Mouse (Mus musculus) c-Kit-negative CD71-positive TER-119-positive erythroid progenitor cells, embryonic 14.5 days (primary cell): Measurements from ENCODE around the gene Mrpl9.
A peak's percentile ranks its signal among the peaks of the same experiment; 100 is the strongest.

Source experiments
- DNase-seq: peaks from one replicate; pipeline ENCODE4 v3.0.0-alpha.2; 2013; ENCODE audit warnings: low read depth, low spot score

The Mrpl9 gene

DNA sequence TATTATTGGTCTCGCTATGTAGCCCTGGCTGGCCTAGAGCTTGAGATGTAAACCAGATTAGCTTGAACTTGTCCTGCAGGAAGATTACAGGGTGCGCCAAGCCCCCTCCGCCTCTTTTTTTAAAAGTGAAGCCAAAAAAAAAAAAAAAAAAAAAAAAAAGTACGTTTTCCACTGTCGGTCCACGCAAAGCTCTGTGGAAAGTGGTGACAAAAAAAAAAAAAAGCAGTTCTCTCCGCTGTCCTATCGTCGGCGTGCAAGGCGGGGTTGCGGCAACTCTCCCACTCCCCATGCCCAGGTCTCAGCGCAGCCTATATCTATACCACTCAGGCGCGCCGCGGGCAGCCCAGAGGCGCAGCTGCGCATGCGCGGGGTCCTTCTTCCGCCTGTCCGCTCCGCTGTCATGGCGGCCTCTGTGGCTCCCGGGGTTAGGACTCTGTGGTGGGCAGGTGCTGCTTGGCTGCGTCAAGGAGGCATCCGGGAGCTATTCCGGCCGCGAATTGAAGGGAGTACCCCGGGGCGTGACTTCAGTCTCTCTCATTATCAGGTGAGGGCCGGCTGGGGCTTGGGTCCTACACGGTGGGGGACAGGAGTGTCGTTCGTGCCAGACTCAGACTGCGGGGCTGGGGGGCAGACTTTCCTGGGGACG is at the start of gene Mrpl9:
Gene Mrpl9, plus strand, starts transcription at position 368 of the 646 bp plus-strand sequence.
- DNase-seq, result peak; percentile 86

GRCm38 (mm10) chr3:94396336-94396735 is 46.8 kb upstream of the Mrpl9 start:
- no peak for DNase-seq

- DNase-seq, result no peak
Observed at GRCm38 (mm10) chr3:94396851-94397250, 46.3 kb upstream of the Mrpl9 start.

GRCm38 (mm10) chr3:94398217-94398616 is 44.9 kb upstream of the Mrpl9 start, which contains the start of gene Lingo4:
Gene Lingo4, plus strand, starts transcription at chr3:94398517.
- DNase-seq, result no peak

DNA sequence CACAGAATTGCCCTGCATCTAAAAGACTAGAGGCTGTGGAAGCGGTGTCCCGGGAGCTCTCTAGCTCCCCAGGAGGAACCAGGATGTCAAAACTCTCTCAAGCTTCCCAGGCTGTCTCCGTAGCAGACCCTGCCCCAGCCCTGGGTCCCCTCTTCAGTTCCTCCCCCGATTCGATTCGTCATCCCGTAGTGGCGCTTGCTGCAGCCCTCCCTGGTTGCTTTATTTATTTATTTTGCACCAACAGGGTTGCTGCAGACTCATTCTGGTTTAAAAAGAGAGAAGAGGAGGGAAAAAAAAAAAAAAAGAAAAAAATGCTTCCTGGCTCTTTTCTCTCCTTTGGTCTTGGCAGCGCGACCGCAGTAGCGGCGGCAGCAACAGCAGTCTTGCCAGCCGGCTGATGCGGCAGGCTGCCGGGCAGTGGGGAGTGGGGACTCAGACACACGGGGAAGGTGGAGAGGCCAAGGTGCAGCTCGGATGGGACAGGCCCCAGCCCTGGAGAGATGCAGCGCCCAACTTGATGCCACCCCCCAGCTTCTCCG is 44.1 kb upstream of the Mrpl9 start:
- DNase-seq, result no peak

DNA sequence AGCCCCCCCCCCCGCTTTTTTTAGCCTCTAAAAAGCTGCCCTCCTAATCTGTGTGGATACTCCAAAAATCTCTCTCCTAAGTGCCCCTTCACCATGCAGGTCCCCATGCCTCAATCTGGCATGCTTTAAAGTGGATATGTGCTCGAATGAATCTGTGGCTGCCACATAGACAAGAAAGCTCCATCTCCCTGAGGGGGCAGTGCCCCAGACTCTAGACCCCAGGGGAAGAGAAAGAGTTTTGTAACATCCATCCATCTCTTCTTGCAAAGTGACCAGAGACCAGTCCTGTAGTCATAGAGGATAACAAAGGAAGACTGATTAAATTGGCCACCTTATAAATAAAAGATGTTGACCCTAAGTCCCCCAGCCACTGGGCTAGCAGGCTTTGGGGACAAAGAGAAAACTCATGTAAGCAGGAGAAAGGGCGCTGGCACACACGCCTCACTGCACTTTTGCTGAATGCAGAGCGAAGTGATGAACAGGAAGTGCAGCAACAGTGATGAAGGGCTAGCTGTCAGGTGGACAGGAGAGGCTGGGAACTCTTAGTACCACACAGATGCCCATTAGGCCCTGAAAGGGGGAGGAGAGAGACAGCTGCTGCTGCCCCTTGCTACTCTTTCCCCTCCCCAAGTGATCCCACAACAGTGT is 43.3 kb upstream of the Mrpl9 start:
- no peak for DNase-seq

DNA sequence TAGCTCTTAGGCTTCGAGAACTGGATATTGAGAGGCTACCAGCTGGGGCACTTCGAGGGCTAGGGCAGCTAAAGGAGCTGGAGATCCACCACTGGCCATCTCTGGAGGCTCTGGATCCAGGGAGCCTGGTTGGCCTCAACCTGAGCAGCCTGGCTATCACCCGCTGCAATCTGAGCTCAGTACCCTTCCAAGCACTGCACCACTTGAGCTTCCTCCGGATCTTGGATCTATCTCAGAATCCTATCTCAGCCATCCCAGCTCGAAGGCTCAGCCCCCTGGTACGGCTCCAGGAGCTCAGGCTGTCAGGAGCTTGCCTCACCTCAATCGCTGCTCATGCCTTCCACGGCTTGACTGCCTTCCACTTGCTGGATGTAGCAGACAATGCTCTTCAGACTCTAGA is 40.7 kb upstream of the Mrpl9 start:
- no peak for DNase-seq

GRCm38 (mm10) chr3:94404366-94405054 is 38.6 kb upstream of the Mrpl9 start:
- DNase-seq, result no peak

GRCm38 (mm10) chr3:94405561-94405960 is 37.6 kb upstream of the Mrpl9 start:
- no peak for DNase-seq

DNA sequence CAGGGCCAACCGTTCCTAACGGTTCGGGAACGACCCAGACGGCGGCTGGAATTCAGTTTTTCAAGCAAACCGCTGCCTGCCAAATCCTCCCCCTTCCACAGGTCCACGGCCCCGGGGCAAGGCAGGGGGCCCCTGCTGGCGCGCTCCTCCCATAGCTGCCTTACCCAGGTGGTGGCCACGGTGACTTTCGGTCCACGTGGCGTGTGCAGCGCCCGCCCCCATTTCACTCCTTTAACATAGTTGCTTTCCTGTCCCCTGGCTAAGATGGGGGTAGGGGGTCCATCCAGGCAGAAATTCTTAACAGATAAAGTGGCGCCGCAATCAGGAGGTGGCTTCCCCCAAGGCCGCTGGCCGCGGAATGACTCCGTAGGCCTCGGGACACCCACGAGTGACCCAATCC is 30.6 kb upstream of the Mrpl9 start:
- DNase-seq, result no peak

GRCm38 (mm10) chr3:94413031-94413679 is 30.0 kb upstream of the Mrpl9 start, which contains the start of gene Tdrkh:
Gene Tdrkh, plus strand, starts transcription at chr3:94413273.
- DNase-seq, result peak; percentile 41

GRCm38 (mm10) chr3:94430980-94431379 is 12.1 kb upstream of the Mrpl9 start:
- DNase-seq, result no peak

DNA sequence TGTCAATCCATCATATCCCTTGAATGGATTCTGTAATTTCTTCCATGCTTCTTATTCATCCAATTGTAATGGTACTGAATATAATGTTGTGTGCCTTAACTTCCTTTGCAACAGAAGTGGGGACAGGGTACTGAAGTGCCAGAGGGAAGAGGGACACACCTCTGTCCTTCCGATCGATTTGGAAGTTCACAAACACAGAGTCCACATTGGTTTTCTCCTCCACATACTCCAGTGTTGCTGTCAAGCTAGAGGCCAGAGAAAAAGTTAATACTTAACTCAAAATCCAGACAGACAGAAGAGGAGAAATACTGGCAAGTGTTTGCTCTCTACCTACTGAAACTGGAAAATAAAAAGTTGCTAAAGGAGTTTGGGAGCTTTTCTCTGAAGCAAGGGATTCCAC is 8.8 kb upstream of the Mrpl9 start:
- DNase-seq, result no peak

DNA sequence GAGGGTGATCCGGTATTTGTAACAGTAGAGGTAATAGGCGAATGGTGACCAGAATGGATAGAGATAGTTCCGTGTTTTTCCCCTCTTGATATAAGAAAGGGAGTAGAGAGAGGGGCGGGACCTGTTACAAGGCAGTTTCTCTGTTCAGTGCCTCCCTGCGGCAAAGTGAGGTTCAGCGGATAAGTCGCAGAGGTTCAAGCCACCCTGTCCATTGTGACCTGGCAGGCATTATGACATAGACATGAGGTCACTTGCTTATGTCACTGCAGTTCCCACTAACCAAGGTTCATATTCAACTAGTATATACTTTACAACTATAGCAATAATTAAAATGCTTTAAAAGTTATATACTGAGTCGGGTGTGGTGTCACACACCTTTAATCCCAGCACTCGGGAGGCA is 6.7 kb upstream of the Mrpl9 start:
- DNase-seq, result no peak

DNA sequence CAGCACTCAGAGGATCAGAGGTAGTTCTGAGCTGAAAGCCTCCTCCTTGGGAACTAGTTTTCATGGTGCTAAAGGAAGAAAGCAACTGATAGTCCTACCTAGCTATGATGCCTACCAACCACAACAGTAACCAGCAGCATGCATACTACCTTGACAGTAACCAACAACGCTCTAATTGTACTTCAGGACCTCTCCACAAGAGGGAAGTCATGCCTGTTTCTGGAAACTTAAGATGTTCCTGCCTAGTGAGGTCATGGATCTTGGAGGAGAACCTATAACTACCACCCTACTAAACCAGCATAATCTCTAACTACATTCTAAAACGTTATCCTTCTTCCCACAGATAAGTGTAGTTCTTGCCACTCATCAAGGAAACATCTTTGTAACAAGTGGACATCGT is 1.9 kb upstream of the Mrpl9 start:
- DNase-seq, result no peak

DNA sequence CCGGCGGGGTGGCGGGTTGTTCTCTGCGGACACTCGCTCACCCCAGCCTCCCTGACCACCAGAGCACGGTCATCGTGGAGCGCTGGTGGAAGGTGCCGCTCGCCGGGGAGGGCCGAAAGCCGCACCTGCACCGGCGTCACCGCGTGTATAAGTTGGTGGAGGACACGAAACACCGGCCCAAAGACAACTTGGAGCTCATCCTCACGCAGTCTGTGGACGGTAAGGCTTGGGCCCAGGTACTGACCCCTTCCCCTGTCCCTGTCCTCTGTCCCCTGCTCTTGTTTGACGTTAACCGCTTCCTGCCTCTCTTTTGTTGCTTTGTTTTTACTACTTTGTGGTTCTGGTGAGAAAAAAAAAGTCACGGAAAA is 463 bp downstream of the Mrpl9 start, which contains the start of gene Oaz3:
Gene Oaz3, minus strand, starts transcription at position 319 of the 368 bp plus-strand sequence.
- DNase-seq, result no peak

- DNase-seq, result no peak
Observed at GRCm38 (mm10) chr3:94449377-94449776, 6.3 kb downstream of the Mrpl9 start.

GRCm38 (mm10) chr3:94456529-94457000 is 13.4 kb downstream of the Mrpl9 start:
- peak; percentile 69 for DNase-seq

DNA sequence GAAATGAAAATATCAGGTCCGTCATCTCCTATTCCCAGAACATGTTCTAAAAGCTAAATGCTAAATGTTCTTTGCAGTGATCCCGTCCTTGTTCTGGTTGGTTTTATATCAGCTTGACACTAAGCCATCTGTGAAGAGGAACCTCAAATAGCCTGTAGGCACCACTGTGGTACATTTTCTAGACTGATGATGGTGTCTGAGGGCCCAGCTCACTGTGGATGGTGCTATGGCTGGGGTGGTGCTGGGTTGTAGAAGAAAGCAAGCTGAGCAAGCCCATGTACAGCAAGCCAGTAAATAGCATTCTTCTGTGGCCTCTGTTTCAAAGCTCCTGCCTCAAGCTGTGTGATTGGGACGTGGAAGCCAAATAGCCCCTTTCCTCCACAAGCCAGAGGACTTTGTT is 13.9 kb downstream of the Mrpl9 start:
- DNase-seq, result no peak

- DNase-seq, result no peak
Observed at GRCm38 (mm10) chr3:94459834-94460233, 16.7 kb downstream of the Mrpl9 start.

DNA sequence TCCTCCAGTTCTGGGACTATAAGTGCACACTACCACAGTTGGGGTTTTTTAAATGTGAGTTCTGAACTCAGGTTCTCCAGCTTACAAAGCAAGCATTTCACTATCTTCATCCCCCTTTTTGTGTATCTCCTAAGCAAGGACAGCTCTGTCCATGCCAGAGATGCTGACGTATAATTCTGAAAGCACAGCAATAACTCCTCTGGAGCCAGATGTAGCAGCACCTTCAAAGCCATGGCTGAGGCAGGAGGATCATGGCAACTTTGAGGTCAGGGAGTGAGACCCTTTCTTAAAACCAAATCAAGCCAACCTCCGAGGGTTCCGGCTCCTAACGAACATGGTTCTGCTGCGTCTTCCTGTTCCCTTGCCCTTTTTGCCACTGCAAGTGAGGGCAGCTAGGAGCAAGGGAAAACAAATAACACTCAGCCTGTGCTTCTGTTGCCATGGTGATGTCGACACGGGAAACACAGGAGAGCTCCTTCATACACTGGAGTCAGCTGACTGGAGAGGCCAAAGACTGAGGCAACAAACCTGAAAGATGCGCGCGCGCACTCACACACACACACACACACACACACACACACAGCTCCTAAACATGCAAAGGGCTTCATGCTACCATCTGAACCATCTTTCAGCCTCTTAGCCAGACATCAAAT is 20.9 kb downstream of the Mrpl9 start:
- DNase-seq, result no peak
